Mouse (Mus musculus): ENCODE measurements around the gene Lats1.

GRCm38 (mm10) chr10:7662471-7663141 lies 18.4 kb upstream of the Lats1 start:
- TF ChIP-seq EP300 (IDR thresholded peaks at IDR 0.05; ENCODE audit: low read depth) (no peak), CTCF (IDR thresholded peaks at IDR 0.05; ENCODE audit: low read depth) (no peak)

All from liver, postnatal 0 days (tissue).